Mouse (Mus musculus) neural tube, embryonic 10.5 days (tissue): ENCODE data around the gene Fam207a.

Experiments
- DNase-seq: peaks from one replicate; pipeline ENCODE4 v3.0.0-alpha.2; 2017; ENCODE audit warnings: low spot score; ENCODE audit errors: extremely low spot score

Fam207a gene

DNA sequence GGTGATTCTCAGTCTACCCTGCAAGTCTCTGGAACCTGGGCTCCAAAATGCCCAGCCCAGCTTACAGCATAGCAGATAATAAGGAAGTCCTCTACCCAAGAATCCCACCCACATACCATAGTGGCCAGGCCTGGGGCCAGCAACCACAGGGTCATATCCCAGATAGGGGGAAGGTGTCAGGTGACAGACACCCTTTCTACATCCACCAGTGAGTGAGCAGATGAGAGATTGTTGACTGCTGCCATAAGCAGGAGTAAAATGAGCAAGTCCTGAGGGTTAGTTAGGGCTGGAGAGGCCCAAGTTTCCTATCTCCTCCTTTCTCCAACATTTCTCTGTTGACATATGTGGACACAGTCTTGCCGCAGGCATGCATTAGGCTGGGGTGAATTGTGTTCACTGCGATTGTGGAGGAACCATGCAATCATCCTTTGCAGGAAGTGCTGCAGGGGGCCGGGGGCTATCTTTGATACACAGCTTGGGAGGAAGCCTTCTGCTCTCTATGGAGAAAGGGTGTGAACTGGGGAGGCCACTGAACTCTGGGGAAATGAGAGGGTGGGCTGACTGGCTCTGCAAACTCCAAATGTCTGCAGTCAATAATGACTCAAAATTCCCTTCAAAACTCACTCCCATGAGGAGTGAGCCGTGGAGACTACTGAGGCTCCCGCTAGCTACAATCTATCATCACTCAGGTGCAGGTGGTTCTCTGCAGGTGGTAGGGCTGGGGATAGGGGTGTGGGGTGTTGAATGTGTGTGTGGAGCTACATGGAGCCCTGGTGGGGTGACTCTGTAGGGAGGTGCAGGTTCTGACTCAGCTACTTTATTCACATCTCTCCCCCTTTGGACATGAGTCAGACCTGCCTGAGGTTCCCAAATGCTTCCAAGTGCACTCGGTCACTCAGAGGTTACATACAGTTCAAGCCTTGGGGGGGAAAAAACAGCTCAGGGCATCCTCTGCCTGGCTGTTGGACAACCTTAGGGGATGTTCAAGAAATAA is 15.7 kb upstream of the Fam207a start:
- DNase-seq, result no peak

DNA sequence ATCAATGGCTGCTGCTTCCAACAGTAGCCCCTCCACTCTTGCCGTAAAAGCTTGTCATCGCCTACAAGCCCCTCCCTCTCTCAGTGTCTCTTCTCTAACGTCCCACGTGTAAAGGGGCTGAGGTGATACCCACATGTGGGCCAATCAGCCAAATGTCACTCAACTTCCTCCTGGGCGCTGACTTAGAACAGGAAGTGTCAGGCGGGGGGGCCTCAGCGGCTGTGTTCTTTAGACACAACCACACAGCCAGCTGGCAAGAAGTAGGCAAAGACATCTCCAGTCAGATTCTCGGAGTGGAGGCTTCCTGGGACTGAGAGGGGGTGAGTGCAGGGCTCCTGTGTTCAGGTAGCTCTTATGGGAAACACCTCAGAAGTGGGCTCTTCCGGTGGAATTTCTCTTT is 14.6 kb upstream of the Fam207a start, which contains the start of gene Itgb2:
Gene Itgb2, plus strand, starts transcription at position 113 of the 400 bp plus-strand sequence.
- no peak for DNase-seq

DNA sequence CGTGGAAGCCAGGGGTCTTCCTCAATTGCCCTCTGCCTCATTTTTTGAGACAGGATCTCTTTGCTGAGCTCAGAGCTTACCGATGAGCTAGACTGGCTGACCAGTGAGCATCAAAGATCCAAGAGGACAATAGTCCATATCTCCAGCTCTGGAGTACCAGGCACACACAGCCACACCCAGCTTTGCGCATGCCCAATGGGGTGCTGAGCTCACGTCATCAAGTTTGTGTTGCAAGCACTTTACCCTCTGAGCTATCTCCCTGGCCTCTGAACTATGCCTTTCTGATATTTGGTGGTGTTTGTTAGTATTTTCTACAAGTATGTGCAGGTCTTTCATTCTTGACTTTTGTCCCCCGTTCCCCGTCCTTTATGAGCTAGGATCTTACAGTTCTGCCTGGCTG is 13.0 kb upstream of the Fam207a start:
- no peak for DNase-seq

DNA sequence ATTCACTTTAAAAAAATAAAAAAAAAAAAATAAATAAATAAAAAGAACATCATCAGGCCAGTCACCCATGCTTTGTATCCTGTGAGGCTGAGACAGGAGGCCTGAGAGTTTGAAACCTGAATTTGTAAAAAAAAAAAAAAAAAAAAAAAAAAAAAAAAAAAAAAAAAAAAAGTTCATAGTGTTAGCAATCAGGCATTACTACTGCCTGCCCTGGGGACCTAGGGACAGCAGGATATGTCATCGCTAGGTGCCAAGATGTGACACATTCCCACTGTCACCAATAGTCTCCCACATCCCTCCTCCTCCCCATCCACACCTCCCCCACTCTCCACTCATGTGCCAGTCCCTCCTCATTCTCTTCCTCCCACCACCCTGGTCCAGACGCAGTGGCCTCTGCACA is 10.9 kb upstream of the Fam207a start:
- DNase-seq, result no peak

DNA sequence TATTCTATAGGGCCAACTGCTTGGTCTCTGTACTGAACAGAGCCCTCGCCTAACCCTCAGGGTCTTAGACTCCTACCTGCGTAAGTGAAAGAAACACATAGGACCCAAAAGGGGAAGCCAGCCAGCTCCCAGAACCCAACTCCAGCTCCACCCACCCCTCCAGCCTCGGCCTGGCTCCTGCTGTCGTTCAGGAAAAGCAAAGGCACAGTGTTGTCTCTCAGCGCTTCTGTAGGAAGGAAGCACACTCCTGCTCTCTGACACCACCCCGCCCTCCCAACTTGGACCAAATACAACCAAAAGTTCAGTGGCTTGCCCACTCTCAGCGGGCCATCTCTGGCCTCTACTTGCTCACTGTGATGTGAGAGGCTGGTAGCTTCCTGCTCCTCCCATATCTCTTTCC is 7.7 kb upstream of the Fam207a start:
- DNase-seq, result no peak

DNA sequence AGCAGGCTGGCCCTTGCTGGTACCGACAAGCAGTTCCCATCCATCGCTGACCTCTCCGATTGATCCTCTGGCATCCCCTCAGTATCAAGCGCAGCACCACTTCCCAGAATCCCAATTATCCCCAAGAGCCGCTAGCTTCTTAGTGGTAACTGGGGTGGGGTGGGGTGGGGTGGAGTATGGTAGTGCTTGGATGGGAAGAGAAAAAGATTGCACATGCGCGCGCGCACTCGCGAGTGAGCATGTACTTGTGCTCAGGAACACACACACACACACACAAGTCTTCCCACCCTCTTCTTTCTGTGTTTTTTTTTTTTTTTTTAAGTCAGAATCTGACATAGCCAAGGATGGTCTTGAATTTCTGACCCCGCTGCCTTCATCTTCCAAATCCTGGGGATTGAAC is 7.2 kb upstream of the Fam207a start:
- DNase-seq, result no peak

DNA sequence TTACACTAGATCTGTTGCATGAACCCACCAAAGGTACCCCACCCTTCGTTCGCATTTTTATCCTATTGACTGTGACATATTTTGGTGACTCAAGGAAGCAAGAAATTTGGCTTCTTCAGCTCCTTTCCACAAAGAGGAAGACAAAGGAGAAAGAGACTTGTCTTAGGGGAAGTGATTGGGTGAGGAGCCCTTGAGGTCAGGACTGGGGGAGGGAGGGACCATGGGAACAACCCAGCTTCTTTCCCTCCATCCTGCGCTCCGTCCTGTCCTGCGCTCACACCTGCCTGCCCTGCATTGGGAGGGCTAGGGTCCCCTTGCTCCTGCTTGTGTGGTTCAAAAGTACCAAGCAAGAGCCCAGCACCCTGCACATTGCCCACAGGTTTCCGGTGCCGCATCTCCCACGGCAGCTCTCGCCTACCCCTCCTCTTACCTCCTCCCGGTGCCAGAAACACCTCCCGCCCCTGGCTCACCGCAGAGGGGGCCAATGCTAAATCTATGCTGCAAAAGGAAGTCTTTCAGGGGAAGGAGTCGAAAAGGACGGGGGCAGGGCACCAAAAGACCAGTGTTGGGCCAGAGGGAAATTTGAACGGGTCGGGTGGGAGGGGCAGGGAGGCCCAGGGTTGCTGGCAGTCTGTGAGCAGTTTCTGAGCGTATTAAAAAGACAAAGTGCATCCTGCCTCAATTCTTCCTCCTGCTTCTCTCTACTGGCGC is 6.6 kb upstream of the Fam207a start:
- DNase-seq, result peak; percentile 33

DNA sequence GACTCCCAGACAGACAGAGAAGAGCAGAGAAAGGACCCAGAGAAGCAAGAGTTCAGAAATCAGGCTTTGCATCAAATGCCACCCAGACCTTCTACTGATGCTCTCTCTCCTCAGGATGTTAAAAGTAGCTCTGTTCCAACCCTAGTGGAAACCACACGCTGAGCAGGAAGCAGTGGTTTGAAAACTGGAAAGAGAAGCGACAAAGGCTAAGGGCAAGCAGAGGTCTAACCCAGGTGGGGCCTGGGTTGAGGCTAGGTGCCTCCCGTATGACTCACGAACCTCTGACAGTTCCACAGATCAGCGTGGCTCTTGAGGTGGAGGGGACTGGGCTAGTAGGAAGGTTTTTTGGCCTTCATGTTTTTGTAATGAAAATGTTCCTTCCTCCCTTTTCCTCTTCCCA is 4.9 kb upstream of the Fam207a start:
- no peak for DNase-seq

DNA sequence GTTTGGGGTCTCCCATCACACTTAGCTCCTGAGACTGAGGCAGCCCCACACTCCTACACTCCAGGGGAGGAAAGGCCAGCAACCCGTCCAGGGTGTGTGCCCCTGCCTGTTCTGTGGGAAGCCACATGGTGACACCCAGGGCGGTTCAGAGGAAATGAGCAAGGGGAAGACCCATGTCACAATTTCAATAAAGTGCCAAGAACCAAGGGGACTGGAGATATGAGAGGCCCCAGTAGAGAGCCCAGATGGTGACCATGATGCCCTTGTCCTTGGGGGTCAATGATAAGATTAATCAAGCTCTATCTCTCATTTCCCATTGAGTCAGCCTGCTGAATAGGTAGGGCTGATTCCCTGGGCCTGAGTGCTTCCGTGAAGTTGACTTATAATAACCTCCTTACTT is 3.6 kb upstream of the Fam207a start:
- DNase-seq, result no peak

DNA sequence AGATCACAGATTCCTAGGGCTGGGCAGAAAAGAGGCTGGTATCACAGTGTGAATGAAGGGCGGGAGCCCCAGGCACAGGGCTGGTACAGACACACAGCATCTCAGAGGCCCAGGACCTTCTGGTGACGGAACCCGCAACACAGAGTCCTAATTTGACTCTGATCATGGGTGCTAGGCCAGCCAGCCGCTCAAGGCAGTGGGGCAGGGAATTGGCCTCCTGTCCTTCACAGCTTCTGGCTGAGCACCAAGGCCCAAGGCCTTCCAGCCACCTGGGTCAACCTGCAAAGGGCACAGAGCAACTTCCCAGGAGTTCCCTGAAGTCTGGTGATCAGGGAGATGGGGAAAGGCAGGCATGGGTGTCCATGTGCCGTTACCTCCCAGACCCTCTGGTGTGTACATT is 2.2 kb upstream of the Fam207a start:
- no peak for DNase-seq

DNA sequence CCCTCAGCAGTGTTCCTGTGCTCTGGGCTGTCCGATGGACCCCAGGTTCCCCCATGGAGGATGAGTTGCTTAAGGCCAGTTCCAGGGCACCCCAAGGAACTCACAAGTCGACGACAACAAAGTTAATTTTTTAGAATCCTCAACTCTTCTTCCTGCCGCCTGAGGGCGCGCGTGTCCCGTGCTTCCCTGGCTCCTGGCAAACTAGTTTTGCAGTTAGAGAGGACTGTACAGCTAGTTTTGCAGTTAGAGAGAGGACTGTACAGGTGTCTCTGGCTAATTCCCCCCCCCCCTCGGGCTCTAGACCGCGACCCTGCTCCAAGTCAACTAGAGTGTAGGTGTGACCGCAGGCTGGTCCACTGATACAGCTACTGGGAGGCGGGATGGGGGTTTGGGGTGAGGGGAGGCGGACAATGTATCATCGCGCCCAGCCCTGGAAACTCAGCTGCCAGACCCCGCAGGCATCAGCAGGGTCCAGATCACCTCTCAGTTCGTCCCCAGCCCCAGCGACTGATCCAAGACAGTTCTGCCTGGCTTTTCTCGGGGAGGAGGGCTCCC is 1.6 kb upstream of the Fam207a start:
- peak; percentile 69 for DNase-seq

DNA sequence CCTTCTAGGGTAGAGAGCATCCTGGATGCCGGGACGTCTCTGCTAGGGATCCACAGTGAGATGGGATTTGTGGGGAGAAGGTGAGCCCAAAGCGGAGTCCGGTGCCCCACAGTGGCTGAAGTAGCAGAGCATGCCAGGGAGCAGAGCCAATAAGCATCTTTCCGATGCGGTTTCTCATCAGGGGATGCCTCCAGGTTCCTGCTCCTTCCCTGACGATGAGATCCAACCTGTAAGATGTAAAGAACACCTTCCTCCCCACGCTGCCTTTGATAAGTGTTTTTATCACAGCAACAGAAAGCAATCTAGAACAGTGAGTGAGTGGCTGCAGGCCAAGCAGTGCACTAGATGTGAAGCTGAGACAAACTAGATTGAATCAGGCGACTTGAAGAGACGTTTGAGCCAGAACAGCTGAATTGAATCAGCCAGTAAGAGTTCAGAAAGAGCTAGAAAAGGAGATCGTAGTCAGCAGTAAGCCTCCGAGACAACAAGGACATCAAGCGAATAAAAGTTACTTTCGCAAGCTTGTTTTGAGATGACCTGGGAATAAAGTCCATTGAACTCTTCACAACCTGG is 880 bp upstream of the Fam207a start:
- DNase-seq, result peak; percentile 34

DNA sequence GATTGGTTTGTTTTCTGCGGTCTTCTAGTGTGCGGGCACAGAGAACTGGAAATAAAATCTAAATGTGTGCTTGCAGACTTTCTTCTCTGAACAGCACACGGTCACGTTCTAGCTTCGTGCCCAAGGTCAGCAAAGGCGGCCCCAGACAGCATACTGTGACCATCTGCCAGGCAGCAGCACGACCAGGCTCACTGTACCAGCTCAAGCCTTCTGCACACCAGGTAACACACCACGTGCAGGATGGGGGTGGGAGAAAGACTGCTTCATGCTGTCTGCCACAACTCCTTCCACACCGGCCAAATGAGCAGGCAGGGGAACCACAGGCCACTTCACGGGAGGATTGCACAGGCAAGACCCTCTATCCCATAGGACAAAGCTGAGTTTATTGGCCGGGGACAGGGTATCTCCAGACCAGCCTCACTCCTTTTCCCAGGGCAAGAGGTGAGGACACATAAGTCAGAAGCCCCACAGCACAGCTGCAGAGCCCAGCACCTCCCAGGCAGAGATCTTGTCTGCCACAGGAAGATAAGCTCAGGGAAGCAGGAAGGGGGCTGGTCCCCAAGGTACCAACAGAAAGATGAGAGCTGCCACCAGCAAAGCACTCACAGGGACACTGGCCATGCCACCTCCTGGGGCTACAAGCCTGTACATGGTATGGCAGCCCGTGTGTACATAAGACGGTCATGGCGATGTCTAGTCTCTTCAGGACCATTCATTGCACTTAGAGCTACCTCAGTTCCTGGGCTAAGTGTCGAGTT is 5.2 kb downstream of the Fam207a start:
- DNase-seq, result no peak

DNA sequence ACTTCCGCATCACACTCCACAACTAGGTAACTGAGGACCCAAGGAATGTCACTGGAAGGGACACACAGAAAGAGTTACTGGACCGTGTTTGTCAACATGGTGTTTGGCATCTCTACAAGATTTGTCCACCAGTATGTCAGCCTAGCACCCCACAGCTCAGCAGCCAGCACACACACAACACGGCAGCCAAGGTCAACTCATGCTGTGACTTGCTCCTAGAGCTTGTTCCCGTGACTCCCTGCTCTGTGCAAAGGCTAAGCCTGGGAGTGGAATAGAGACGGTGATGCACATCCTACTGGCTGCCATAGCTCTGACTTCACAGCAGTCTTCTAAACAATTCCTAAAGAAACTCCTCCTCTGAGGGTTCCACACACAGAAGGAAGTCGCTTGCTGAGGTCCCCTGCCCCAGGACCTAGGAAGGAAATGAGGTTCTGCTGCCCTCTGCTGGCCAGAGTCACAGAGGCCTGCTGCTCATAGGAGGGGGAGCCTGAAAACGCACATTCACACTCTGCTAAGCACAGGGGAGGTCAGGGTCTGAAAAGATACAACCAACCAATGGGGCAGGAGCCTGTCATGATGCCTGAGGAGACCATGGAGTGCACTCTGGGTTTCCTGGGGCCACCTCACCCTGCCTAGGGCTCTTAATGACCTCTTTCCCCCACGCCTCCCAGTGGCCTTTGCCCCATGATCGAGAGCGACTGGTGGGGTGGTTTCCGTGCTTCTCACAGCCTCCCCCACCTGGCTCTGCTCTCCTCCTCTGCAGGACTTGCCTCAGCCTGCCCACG is 6.0 kb downstream of the Fam207a start:
- DNase-seq, result peak; percentile 88

DNA sequence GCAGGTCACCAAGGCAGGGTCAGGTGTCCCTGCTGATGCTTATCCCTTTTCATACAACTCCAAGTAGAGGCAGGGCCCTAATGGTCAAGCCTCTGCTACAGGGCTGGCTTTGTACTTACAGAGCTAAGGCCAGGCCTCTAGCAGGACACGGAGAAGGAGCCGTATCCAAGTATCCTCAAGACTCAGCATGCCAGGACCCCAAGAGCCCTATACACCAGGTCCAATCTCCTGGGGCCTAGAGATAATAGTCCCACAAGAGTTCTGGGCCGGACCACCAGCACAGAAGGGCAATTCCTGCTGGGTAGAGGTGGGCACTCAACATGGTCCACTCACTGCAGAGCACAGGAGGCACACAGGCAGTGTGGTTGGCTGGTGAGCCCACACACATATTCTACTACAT is 6.8 kb downstream of the Fam207a start:
- DNase-seq, result no peak

DNA sequence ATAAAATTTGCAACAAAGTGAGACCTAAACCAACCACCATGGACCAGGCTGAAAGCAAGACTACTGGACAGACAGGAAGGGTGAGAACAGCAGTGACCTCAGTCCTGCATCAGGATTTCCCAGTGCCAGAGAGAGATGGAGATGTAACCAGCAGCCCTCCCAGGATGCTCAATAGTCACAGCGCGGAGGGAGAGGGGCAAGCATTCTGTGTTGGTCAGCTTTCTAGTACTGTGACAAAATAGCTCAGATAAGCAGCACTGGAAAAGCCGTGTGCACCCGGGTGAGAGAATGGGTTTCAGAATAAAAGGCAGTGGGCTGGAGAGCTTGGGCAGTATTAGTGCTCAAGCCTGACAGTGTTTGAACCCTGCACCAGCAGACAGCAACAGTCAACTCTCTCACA is 7.8 kb downstream of the Fam207a start:
- DNase-seq, result no peak

DNA sequence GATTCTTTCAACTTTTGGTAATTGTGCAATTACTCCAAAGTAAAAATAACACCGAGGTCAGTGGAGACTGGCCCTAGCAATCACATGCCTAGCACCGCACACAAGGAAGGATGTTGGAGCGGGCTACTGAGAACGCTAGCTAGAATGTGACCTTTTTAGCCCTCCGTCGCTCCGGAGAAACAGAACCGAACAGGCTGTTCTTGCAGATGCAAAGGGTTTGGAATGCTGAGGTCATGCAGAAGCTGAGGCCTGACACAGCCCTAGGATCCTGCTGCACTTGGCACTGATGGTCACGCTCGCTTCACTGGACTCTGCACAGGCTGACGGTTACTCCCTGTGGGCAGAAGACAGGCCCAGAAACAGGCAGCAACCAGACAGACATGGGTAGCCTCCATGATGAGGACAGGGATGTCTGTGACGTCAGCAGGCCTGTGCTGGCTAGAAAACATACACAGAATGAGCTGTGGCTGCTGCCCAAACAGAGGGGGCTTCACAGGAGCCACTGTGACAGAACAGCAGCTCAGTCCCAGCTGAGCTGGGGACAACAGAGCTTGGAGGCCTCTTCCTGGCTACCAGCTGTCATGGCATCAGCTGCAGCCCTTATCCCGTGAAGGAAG is 8.5 kb downstream of the Fam207a start:
- DNase-seq, result no peak

DNA sequence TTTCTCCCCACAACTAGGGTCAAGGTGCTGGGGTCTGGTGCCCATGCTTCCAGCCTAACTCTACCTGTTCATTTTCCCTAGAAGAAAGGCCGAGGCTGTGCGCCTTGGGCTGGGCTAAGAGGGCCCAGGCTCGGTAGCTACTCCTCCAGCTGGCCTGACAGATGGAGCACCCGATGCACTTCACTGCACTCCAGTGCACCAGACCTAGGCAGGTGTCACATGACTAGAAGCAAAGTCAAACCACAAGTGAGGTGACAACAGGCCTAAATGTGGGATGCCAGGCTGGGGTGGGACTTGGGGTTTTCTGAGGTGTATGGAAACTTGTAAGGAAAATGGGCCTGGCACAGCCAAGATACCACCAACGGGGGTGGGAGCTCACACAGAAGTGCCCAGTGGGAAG is 9.1 kb downstream of the Fam207a start:
- no peak for DNase-seq

DNA sequence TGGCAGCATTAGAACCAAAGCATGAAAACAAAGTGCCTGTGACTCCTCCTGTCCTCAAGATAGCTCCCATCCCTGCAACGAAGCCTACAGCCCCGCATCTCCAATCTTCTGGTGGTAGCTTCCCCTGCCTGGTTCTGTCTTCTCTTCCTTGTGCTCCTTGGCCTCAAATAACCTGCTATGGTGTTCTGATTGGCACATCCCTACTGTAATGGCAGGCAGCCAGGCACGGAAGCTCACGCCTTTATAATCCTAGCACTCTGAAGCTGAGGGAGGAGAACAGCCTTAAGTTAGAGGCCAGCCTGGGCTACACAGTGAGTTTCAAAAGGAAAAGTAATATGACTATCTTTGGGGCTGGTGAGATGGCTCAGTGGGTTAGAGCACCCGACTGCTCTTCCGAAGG is 11.4 kb downstream of the Fam207a start:
- no peak for DNase-seq
